Mouse (Mus musculus): ENCODE data around the gene Rgs4. TPM values are rescaled to one million over a fixed set of nuclear protein-coding genes. Genes with fewer than 3 reads are reported as not detected.

Gene Rgs4
- polyA plus RNA-seq, 1 experiment, result 0.33 TPM

DNA sequence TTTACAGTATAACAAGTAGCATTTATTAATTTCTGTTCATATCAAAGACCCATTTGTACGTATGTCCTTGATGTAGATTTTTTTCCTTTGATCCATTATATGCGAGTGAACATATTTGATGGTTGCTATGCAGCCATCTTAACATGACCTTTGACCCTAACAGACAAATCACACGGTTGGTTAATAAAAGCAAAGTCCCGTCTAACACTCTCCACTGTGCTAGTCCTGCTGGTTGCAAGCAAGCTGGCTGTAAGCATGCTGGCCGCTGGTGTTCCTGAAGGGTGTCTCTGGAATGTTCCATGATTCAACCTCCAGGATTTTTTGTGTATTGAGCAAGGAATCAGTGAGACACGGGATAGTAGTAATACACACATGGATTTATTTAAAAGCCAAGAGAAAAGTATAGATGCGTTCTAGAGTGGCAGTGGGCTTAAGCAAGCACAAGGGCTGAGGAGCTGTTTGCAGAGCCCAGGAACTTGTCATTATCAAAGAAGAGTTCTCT is 16.8 kb downstream of the Rgs4 start:
- Histone ChIP-seq H3K27me3 (ENCODE audit: control insufficient read depth, insufficient read depth, low read length) (no peaks in the 10 kb centered on the region), H3K4me3 (ENCODE audit: extremely low read depth, insufficient read depth, insufficient read length) (no peak overlapping the region), H3K27ac (ENCODE audit: insufficient read depth, low read length) (no peak overlapping the region), H3K36me3 (ENCODE audit: control insufficient read depth, insufficient read depth, low read length) (no peaks in the 10 kb centered on the region), H3K4me1 (ENCODE audit: control insufficient read depth, insufficient read depth, insufficient read length) (no peaks in the 10 kb centered on the region)
- TF ChIP-seq POLR2A (IDR thresholded peaks at IDR 0.05; ENCODE audit: low read depth, low read length), result no peak
- TF ChIP-seq CTCF (IDR thresholded peaks at IDR 0.05; ENCODE audit: extremely low read depth, insufficient read depth, insufficient read length, insufficient replicate concordance), result no peak
- WGBS, result 84% methylated on average over 7 of the region's 7 CpGs
- DNase-seq (ENCODE audit: low read depth in 1 of 2, low spot score in 2 of 2), result no peak

DNA sequence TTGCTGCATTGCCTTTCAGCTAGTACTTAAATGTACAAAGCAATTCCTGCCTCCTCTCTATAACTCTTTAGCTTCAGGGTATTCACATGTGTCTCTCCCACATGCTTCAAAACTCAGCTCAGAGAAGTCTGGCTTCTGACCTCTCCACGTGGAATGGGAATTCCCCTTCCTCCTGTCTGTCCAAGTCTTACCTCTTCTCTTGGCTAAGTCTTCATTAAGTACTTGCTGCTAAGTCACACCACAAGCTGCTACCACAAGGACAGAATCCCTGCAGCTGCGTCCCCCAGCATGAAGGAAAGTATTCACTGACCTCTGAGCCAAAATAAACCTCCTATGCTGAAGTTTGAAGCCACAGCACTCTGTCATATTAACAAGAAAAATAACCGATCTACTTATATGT is 21.1 kb downstream of the Rgs4 start:
- Histone ChIP-seq H3K36me3 (ENCODE audit: control insufficient read depth, insufficient read depth, low read length) (no peaks in the 10 kb centered on the region), H3K27ac (ENCODE audit: insufficient read depth, low read length) (no peak overlapping the region), H3K27me3 (ENCODE audit: control insufficient read depth, insufficient read depth, low read length) (no peaks in the 10 kb centered on the region), H3K4me1 (ENCODE audit: control insufficient read depth, insufficient read depth, insufficient read length) (no peaks in the 10 kb centered on the region), H3K4me3 (ENCODE audit: extremely low read depth, insufficient read depth, insufficient read length) (no peak overlapping the region)
- TF ChIP-seq CTCF (IDR thresholded peaks at IDR 0.05; ENCODE audit: extremely low read depth, insufficient read depth, insufficient read length, insufficient replicate concordance) (no peak), POLR2A (IDR thresholded peaks at IDR 0.05; ENCODE audit: low read depth, low read length) (no peak)
- 66% methylated on average over 3 of the region's 3 CpGs for WGBS
- no peak for DNase-seq (ENCODE audit: low read depth in 1 of 2, low spot score in 2 of 2)

DNA sequence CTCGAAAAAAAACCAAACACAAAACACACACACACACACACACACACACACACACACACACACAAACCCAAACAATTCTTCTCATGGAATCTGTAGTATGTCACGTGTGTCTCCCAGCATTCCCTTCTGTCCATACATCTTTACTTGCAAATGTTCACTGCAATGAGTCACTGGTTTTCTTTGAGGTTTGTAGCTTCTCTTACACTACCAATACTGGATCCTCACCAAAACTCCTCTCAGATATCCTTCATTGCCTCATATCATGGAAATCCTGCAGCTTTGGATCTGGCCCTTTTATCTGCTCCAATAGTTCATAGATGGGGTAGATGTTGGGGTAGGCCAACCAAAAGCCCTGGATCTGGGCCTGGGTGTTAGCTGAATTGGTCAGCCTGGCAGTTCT is 25.6 kb downstream of the Rgs4 start:
- Histone ChIP-seq H3K36me3 (ENCODE audit: control insufficient read depth, insufficient read depth, low read length) (no peaks in the 10 kb centered on the region), H3K27ac (ENCODE audit: insufficient read depth, low read length) (no peak overlapping the region), H3K27me3 (ENCODE audit: control insufficient read depth, insufficient read depth, low read length) (no peaks in the 10 kb centered on the region), H3K4me1 (ENCODE audit: control insufficient read depth, insufficient read depth, insufficient read length) (no peaks in the 10 kb centered on the region), H3K4me3 (ENCODE audit: extremely low read depth, insufficient read depth, insufficient read length) (no peak overlapping the region)
- DNase-seq (ENCODE audit: low read depth in 1 of 2, low spot score in 2 of 2), result no peak
- 48% methylated on average over 2 of the region's 2 CpGs for WGBS
- no peak for TF ChIP-seq POLR2A (IDR thresholded peaks at IDR 0.05; ENCODE audit: low read depth, low read length)
- TF ChIP-seq CTCF (IDR thresholded peaks at IDR 0.05; ENCODE audit: extremely low read depth, insufficient read depth, insufficient read length, insufficient replicate concordance), result no peak

GRCm38 (mm10) chr1:169704395-169705087 is 42.9 kb downstream of the Rgs4 start:
- no peak overlapping the region for H3K4me3 ChIP-seq (ENCODE audit: extremely low read depth, insufficient read depth, insufficient read length)
- no peak for DNase-seq (ENCODE audit: low read depth in 1 of 2, low spot score in 2 of 2)
- H3K4me1 ChIP-seq (ENCODE audit: control insufficient read depth, insufficient read depth, insufficient read length), result no peaks in the 10 kb centered on the region
- H3K27ac ChIP-seq (ENCODE audit: insufficient read depth, low read length), result no peak overlapping the region
- 85% methylated on average over 4 of the region's 4 CpGs for WGBS
- H3K36me3 ChIP-seq (ENCODE audit: control insufficient read depth, insufficient read depth, low read length), result no peaks in the 10 kb centered on the region
- H3K27me3 ChIP-seq (ENCODE audit: control insufficient read depth, insufficient read depth, low read length), result no peaks in the 10 kb centered on the region
- no peak for TF ChIP-seq POLR2A (IDR thresholded peaks at IDR 0.05; ENCODE audit: low read depth, low read length)

GRCm38 (mm10) chr1:169699184-169699583 is 48.3 kb downstream of the Rgs4 start:
- no peak for TF ChIP-seq CTCF (IDR thresholded peaks at IDR 0.05; ENCODE audit: extremely low read depth, insufficient read depth, insufficient read length, insufficient replicate concordance)
- no peak for TF ChIP-seq POLR2A (IDR thresholded peaks at IDR 0.05; ENCODE audit: low read depth, low read length)
- 87% methylated on average over 2 of the region's 2 CpGs for WGBS
- no peak for DNase-seq (ENCODE audit: low read depth in 1 of 2, low spot score in 2 of 2)

DNA sequence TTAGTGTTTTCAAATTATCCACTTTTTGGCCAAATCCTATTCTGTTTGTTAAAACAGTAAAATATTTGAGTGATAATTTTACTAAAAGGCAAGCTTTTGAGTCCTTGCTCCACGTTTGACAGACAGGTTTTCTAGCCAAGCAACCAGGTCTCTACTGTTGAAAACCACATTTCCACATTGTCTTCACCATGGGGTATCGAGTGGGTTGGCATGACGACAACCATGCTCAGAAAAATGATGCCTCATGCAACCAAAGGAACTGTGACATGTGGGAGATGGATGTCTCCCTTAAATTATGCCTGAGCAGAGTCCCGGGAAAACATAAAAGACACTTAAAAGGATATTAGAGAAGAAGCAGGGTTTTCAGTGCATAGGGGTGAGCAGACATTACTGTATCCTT is 50.2 kb downstream of the Rgs4 start:
- Histone ChIP-seq H3K27me3 (ENCODE audit: control insufficient read depth, insufficient read depth, low read length) (no peaks in the 10 kb centered on the region), H3K4me1 (ENCODE audit: control insufficient read depth, insufficient read depth, insufficient read length) (no peaks in the 10 kb centered on the region), H3K36me3 (ENCODE audit: control insufficient read depth, insufficient read depth, low read length) (no peaks in the 10 kb centered on the region), H3K27ac (ENCODE audit: insufficient read depth, low read length) (no peak overlapping the region), H3K4me3 (ENCODE audit: extremely low read depth, insufficient read depth, insufficient read length) (no peak overlapping the region)
- TF ChIP-seq CTCF (IDR thresholded peaks at IDR 0.05; ENCODE audit: extremely low read depth, insufficient read depth, insufficient read length, insufficient replicate concordance) (no peak), POLR2A (IDR thresholded peaks at IDR 0.05; ENCODE audit: low read depth, low read length) (no peak)
- 70% methylated on average over 4 of the region's 4 CpGs for WGBS
- DNase-seq (ENCODE audit: low read depth in 1 of 2, low spot score in 2 of 2), result no peak

More at GRCm38 (mm10) chr1:169699184-169699583, 48.3 kb downstream of the Rgs4 start:
- H3K27ac ChIP-seq (ENCODE audit: insufficient read depth, low read length), result no peak overlapping the region
- H3K4me1 ChIP-seq (ENCODE audit: control insufficient read depth, insufficient read depth, insufficient read length), result no peaks in the 10 kb centered on the region
- H3K27me3 ChIP-seq (ENCODE audit: control insufficient read depth, insufficient read depth, low read length), result no peaks in the 10 kb centered on the region
- no peak overlapping the region for H3K4me3 ChIP-seq (ENCODE audit: extremely low read depth, insufficient read depth, insufficient read length)
- no peaks in the 10 kb centered on the region for H3K36me3 ChIP-seq (ENCODE audit: control insufficient read depth, insufficient read depth, low read length)

DNA sequence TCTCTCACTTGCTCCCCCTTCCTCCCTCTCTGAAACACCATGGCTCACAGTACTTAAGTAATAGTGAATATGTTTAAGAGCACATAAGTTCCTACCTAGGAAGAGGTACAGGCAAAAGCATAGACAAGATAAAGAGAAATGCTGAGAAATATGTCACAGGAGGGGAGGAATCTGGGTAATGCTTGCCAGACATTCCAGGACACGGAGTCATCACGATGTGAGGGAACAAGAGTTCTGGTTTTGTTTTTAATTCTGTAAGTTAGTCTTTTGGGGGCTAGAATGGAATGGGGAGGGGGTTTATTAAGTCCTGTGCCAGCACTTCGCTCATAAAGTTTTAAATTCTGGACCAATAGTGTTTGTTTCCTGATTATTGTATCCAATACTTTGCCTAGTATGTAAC is 52.1 kb downstream of the Rgs4 start:
- Histone ChIP-seq H3K27me3 (ENCODE audit: control insufficient read depth, insufficient read depth, low read length) (no peaks in the 10 kb centered on the region), H3K4me3 (ENCODE audit: extremely low read depth, insufficient read depth, insufficient read length) (no peak overlapping the region), H3K36me3 (ENCODE audit: control insufficient read depth, insufficient read depth, low read length) (no peaks in the 10 kb centered on the region), H3K4me1 (ENCODE audit: control insufficient read depth, insufficient read depth, insufficient read length) (no peaks in the 10 kb centered on the region), H3K27ac (ENCODE audit: insufficient read depth, low read length) (no peak overlapping the region)
- no peak for DNase-seq (ENCODE audit: low read depth in 1 of 2, low spot score in 2 of 2)
- WGBS, result 84% methylated on average over 3 of the region's 3 CpGs
- TF ChIP-seq POLR2A (IDR thresholded peaks at IDR 0.05; ENCODE audit: low read depth, low read length) (no peak), CTCF (IDR thresholded peaks at IDR 0.05; ENCODE audit: extremely low read depth, insufficient read depth, insufficient read length, insufficient replicate concordance) (no peak)

Data from spleen, adult 2 months (tissue).